Mouse (Mus musculus): ENCODE measurements at regions not wholly inside any gene's neighbourhood (a gene's known extent, or its start where the extent isn't known, plus 50 kb on each side); places are given as distances from the start of the nearest gene placed in this dataset.

DNA sequence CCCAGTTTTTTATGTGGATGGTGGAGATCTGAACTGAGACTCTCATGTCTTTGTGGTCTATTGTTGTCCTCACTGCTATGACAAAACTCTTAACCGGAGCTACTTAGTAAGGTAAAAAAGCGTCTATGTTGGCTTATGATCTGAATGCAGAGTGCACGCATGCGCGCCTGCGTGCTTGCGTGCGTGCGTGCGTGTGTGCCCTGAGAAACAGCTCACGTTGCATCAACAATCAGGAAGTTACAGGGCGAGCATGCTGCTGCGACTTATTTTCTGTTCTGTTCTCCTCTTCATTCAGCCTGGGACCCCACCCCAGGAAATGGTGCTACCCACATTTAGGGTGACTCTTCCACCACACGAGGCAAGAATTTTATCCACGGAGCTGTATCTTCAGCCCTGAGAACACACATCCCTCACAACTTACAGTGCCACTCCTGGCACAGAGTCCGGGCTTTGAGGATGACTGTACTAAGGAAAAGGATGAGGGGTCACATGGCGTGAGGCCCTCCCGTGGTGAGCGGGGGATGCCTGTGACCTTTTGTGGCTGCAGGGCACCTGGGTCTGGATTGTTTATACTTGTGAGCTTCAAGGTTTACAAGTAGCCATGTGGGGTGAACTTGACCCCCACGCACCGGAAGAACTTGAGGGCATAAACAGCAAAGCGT, 213.4 kb downstream of the Gadd45g start:
- DNase-seq, result no peak

DNA sequence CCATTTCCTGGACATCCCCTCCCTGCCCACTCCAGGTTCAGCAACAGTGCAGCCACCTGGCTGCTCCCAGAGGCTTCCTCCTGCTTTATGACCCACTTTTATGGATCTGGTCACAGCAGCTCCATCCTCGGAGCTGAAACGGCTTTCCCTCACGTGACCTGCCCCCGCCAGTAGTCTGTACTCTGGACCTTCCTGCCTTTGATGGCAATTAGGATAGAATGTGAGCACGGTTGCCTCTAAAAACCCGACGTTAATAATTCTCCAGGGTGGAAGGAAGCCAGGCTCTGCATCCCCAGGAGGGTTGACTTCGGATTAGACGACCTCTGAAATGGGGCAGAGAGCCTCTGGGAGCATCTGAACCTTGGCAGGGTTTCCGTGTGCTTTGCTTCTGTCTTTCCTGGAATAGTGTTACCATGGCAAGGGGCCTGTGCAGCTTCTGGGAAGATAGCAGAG, 214.0 kb downstream of the Gadd45g start:
- DNase-seq, result no peak

DNA sequence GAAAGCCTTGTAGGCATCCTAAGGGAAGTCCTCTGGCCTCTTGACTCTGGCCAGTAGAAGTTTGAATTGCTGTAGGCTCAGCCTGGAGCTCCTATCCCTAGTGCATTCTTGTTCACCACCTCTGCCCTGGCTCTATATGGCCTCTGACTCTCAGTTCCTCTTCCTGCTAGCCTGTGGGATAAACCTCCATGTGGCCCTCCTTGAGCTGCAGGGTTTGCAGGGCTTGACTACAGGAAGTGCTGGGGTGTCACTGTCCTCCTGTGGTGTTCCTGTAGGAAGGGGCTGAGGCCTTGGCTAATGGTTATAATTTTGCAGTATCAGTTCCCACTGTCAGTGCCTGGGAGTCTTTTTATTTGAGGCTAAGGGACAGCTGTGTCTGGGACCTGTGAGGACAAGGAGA, 215.0 kb downstream of the Gadd45g start:
- no peak for DNase-seq

DNA sequence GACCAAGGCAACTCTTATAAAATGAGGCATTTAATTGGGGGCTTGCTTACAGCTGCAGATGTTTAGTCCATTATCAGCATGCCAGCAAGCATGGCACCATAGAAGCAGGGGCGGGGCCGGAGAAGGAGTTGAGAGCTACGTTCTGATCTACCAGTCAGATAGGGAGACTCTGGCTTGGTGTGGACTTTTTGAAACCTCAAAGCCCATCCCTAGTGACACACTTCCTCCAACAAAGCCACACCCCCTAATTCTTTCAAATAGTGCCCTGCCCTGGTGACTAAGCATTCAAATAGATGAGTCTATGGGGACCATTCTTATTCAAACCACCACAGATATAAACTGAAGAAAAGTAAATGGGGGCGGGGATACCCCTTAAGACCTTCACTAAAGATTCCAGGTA, 215.4 kb downstream of the Gadd45g start:
- no peak for DNase-seq

DNA sequence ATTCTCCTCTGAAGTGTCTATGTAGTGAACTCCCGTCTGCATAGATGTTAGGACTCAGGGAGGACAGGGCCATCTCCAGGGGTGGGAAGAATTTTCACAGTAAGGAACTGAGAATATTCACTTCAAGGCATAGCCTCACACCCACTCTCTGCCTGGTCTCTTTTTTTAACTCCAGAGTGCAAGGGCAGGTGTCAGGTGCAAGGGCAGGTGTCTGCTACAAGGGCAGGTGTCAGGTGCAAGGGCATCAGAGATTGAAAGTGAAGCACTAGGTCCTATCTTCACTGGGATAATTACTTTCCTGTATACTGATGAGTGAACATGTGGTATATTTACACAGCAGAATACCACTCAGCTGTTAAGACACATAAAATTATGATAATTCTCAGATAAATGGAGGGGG, 216.1 kb downstream of the Gadd45g start:
- DNase-seq, result no peak

DNA sequence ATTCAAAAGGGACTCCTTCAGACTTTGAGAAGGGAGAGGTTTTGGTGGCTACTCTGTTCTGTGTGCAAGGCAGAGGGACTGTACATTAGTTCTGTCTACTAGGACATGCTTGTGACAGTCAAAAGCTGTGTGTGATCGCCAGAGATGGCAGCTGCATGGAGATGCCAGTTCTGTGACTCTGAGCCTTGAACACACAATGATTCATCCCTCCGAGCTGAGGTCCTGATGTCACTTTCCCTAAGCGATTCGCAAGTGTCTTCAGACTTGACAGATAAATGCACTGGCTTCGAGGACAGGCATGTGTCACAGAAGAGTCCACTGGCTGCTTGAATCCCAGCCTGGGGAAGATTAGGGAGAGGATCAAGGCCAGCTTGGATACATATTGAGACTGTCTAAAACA, 218.8 kb downstream of the Gadd45g start:
- no peak for DNase-seq

DNA sequence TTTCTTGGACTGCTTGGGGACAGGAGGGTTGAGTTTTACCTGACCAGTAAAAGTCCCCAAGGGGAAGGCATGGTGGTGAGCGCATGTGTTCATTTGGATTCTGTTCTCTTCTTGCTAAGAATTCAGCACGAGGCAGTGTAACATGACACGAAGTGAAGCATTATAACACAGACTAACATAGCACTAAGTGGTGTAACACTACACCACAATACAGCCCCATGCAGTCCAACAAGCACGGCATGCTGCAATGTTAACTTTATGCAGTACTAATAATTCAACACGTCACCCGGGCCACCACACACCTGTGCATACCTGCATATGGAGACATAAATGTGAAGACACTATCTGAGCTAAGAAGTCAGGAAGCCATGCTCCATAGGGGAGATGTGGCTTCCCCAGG, 219.2 kb downstream of the Gadd45g start:
- DNase-seq, result no peak

DNA sequence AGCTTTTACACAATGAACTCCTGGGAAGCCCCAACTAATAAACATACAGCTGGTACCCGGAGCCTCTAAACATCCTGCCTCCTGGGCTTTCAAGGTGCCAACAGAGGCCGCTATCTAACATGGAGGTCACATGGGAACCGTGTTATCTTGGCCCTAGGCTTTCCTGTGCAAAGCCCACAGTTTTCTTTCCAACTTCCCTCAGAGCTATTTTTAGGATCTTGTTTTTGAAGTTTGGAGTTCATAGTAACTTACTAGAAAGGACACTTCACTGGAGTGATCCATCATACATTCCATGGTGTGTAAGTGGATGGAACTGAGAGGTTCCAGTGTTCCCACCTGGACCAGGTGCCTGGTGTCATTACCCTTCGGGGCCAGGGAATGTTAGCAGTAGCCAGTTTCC, 220.6 kb downstream of the Gadd45g start:
- DNase-seq, result no peak

DNA sequence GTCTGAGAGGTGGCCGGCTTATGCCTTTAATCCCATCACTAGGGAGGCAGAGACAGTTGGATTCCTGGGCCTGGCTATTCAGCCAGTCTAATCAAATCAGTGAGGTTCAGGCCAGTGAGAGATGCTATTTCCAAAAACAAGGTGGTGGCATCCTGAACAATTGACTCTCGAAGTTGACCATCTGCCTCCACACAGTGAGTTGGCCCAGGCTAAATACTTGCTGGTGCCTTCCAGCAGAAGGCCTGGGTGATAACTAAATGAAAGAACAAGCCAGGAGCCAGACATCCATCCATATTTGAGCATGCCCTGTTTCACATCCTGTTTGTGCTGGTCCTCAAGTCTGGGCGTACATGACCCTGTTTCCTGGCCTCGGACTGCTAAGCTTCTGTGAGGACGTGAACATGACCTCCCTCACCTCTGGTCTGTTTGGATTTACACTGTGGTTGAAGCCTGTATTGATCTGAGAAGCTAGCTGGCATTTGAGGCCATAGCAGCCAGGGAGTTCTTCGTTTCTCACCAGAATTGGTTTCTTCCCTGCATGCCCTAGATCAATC, 222.5 kb downstream of the Gadd45g start:
- no peak for DNase-seq

DNA sequence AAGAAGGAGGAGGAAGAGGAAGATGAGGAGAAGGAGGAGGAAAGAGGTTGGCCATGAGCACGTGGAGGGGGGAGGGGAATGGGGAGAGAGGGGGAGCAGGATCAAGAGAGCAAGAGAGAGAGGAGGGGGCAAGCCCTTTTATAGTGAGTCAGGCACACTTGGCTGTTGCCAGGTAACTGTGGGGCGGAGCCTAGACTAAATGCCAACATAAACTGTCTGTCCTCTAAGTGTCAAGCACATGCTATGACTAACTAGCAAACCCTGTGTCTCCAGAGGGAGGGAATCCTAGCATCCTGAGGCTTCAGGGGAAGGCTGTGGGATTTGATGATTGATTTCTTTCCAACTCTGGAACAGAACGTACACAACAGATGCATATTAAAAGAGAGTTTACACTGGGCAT, 223.2 kb downstream of the Gadd45g start:
- no peak for DNase-seq

DNA sequence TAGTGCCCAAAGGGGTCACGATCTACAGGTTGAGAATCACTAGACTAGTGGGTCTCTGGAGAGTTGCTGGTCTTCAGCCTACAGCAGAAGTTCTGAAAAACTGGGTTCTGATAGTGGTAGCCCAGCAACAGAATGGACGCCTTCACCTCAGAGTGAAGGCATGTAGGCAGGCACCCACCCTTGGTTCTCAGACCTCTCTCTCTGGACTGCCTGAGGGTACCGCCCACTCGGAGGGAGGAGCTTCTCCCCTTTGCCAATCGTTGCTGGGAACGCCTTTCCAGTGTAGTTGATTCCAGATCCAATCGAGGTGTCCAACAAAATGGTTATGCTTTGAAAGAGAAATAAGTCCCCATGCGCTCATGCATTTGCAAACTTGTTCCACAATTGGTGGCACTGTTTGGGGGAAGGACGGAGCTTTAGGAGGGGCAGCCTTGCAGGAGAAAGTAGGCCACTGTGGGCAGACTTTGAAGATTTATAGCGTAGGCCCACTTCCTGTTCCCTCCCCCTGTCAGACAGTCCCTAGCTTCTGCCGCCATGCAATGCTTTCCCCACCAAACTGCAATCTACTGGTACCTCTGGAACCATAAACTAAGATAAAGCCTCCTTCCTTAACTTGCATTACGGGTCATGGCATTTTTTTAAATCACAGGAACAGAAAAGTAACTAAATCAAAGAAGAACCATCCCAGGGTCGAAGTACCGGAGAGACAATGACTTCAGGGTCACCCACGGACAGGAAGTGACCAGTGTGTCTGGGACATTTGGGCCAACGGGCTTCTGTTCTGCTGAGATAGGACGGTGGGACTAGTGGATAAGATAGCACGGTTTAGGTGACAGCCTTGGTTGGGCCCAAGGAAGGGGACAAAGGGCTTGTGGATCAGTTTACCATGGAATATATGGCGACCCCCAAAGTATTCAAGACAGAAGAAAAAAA, 224.5 kb downstream of the Gadd45g start:
- no peak for DNase-seq

DNA sequence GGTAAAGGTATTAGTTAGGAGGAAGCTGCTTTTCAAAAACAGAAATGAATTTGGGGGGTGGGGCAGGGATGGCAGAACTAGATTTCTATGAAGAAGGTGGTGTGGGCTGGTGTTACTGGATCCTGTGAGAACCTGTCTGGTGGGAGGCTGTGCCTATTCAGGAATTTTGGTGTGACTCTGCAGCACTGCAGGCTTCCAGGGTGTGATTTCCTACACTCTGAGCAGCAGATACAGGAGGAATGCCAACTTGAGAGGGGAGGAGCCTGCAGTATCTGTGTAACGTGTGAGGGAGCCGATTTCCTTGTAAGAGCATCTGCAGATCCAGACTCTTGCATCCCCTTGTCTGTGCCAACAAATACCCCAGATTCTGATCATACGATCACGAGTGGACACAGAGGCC, 231.1 kb downstream of the Gadd45g start:
- peak; percentile 21 for DNase-seq

DNA sequence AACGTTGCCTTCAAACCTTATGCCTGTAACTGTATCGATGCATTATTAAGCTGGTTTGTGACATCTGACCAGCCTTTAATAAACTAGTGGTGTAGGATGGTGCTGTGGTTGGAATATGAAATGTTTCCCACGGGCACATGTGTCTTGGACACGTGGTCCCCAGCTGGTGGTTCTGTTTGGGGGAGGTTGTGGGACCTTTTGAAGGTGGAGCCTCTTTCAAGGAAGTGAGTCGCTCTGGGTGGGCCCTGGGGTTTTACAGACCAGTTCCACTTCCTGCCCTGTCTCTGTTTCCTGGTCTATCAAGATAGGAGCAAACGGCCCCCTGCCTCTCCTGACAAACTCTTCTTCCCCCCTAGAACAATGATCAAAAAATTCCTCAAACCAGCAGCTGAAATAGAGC, 232.1 kb downstream of the Gadd45g start:
- no peak for DNase-seq

DNA sequence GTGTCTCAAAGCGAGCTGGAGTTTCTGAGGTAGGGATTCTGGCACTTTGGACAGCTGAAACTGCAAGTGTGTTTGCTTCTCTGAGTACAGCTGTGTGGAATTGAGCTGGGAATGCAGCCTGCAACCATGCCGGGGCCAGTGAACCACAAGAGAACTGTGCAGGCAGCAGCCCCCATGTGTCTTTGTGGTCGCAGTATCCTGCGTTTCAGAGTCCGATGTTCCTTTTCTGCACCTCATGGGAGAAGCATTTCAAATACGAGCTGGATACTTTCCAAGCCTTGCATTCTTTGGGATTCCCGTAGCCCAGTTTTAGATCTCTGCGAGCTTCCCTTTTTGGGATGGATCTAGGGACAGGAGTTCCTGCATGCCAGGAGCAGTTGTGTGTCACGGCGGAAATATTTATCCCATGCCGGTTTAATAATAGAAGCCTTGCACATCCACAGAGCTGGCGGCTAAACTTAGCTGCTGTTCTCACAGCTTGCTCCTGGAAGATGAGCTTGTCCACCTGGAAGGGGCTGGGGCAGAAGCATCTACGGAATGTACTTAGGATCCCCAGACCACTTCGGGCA, 233.3 kb downstream of the Gadd45g start:
- no peak for DNase-seq

DNA sequence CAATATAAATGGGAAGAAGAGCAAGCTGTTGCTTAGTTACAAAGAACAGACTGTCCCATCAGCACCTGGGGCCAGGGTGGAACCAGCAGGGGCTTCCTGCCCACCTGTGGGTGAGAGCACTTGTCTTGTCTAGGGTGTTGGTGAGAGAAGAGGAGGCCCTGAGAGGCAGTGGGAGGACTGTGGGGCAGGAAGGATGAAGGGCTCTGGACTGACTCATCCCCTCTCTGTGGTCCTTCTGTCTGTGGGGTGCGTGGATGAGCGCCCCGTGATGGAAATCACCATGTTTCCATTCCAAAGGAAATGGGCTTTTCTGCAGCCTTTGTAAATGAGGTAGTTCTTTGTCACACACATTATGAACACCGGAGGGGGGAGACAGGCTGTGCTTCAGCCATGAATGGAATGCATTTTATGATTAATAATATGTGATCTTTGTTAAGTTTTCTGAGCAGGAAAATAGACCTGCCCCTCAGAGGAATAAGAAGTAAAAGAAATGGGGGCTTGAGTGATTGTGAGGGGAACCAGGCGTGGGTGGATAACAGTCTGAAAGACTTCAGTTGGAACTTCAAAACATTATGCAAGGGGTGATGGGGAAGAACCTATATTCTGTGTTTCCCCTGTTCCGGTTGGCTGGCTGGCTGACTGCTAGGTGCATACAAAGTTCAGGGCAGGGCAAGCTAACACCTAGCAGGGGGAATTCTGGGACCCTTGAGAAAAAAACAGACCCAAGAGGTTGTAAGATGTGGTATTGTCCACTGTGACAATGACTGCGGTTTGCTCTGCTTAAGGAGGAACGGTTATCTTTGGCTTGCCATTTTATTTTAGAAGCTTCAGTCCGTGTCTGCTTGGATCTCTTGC, 237.3 kb downstream of the Gadd45g start:
- no peak for DNase-seq

DNA sequence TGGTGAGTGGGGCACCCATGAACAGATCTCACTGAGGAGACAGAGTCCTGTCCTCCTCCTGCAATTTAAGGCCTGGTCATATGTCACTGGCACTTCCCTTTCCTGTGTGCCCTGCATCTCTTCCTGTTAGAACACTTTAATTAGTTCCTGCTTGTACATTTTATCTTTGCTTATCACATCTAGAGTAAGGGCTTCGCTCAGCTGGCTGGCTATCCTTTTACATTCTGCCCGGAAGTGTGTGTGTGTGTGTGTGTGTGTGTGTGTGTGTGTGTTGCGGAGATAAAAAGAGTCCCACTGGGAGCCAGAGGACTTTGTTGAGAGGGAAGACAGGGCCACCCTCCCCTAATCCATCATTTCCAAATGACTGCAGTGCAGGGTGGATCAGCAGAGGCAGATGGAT, 238.6 kb downstream of the Gadd45g start:
- DNase-seq, result no peak

DNA sequence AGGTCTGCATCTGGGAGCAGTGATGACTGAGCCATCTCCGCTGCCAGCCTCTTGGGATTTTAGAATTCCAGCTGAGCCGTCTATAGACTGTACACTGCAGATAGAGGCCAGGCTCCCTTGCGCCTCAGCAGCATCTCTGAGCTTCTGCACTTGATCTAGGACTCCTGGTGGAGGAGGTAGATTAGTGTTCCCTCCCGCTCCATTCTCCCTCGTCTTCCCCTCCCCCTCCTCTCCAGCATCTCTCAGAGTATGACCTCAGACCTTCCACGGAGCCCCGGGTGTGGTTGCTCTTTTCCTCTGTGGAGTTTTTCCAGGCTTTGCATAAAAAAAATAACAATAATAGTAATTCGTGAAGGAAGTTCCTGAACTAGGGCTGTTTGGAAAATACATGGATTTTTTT, 241.8 kb downstream of the Gadd45g start:
- no peak for DNase-seq

DNA sequence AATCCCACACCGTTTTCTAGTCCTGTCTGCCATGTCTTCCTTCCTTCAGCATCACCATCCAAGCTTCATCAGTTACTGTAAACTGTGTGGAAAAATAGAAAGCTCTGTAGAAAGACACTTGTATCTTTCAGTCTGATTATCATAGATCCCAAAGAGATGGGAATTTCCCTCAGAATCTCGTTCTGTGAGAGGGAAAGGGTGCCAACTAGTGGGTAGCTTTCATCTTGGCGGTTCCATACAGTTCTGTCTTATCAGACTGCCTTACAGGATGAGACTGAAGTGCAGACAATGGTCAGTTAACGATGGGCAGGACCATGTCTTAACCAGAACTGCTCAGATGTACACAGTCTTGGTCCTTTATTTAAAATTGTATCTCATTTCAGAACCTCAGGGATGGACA, 243.9 kb downstream of the Gadd45g start:
- no peak for DNase-seq

DNA sequence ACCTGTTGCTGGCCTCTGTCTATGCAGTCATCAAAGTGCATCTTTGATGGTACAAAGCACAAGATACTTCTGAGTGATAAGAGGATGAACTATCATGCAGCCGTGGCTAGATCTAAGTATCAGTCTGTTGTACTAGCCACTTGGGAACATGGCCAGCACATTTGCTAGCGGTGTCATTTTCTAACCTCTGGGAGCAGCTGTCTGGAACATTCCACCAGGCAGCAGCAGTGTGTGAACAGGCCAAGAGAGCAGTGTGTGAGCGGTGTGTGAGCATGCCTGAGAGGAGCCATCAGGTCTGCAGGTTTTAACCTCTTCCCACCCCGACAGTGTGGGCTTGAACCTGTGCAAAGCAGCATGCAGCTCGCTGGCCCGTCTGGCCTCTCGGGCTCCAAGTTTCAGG, 248.3 kb downstream of the Gadd45g start:
- DNase-seq, result no peak

DNA sequence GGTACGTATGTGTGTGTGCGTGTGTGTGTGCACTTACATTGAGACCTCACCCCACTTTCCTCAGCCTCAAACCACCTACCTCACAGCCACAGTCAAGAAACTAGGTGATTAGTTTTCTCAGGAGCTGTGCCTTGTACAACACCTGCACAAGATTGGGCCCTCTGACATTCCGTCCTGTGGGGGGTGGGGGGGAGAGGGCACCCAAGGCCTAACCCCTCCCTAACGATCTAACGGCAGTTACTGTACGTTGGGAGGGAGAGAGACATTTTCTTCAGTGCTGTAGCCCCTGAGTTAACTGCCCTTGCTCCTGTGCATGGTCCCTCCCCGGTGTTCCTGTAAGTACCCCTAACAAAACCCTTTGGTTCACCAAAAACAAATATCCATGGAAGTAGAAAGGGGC, 250.0 kb downstream of the Gadd45g start:
- DNase-seq, result no peak

DNA sequence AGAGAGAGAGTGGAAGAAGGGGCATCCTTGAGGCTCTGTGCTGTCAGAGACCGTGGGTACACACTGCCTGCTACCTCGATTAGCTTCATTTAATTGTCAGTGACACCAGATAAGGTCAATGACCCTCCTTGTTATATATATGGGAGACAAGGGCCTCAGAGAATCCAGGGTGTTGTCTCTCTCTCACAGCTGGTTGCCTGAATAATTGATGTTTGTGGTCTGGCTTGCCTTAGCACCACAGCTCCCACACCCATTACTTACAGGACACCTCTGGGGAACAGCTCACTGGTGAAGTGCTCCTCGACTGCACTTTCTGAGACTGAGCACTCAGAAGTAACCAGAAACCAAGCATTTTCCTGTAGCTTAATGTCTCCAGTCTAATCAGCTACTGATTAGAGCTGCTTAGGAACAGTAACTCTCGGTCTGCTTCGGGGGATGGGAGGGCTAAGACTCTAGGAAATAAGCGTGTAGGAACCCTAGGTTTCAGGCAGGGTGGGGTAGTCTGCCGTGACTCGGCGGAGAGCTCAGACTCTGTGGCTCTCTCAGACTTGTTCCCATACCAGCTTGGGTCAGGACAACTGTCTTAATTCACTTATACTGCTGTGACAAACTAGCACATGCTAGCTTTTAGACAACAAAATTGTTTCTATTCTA, 259.6 kb downstream of the Gadd45g start:
- no peak for DNase-seq

DNA sequence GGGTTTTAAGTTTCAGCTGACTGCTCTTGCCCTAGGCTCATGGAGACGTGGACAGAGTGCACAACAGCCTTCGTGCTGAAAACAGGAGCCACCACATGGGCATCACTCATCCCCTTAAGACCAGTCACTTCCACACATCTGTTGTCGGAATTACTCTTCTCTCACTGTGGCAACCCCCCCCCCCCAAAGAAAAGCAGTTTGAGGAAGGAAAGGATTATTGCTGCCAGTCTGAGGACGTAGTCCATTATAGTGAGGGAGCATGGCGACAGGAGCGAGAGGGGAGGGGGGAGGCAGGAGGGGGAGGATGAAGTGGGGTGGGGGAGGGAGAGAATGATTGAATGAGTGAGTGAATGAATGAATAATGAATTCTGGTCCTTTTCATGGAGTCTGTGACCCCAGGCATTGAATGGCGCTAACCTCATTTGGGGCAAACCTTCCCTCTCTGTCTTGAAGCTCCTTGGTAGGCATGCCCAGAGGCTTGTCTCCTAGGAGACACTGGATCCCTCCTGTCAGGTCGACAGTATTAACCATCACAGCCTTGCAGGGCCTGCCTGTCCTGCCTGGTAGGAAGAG, 262.0 kb downstream of the Gadd45g start:
- DNase-seq, result no peak

All from right cerebral cortex, postnatal 14 days (tissue).